ENCODE assay signal across 10 mouse cellular contexts in the genomic region with DNA sequence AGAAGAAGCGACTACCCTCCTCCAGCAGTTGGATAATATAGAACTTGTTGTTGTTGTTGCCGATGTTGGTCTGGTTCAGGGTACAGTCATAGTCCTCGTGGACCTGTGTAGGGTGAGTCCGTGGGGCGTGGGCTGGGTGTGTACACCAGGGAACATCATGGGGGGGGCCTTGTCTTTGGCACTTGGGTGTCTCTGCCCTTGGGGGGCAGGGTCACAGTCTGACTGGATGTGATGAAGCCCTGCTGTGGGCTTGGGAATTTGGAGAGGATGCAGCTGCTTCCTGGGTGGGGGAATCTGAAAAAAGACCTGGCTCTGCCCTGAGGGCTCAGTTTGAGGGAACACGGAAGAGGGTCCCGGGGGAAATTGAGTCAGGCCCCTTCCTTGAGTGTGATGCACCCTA. TPM values are rescaled to one million over a fixed set of nuclear protein-coding genes. Genes with fewer than 3 reads are reported as not detected.
DNase-seq lines count a peak whose midpoint lies in the region; ATAC-seq and TF ChIP-seq lines count a peak whose summit lies in the region.
"Had no signal": no experiment of that assay in that cellular context is flagged by ENCODE, and none has a peak within 500 bp of the region (broad histone marks: within the 10 kb centered on the region; RNA-seq: fewer than 3 reads in every experiment).

No protein-coding gene starts in this region.

- peak overlapping the region; percentile 61 for H3K4me3 ChIP-seq in C2C12 (ENCODE audit: insufficient read depth, poor library complexity, severe bottlenecking)

- no peaks in the 10 kb centered on the region for H3K27me3 ChIP-seq in C2C12 (ENCODE audit: control insufficient read depth, insufficient read depth, insufficient read length)

- peaks cover 48% of the 10 kb centered on the region for H3K79me2 ChIP-seq in C2C12 (ENCODE audit: control insufficient read depth, insufficient read depth)

- H3K79me3 ChIP-seq in C2C12 (ENCODE audit: low read depth) = peaks cover 18% of the 10 kb centered on the region

- H3ac ChIP-seq in C2C12 (ENCODE audit: control insufficient read depth, insufficient read length, low read depth) = peak overlapping the region; percentile 19

- H3K36me3 ChIP-seq in C2C12 (ENCODE audit: control insufficient read depth, insufficient read depth) = peaks cover 5% of the 10 kb centered on the region

- DNase-seq in layer of hippocampus, adult 9-11 months = peak; percentile 32
- no peak for DNase-seq in layer of hippocampus, adult 18-20 months (ENCODE audit: low spot score in 2 of 2)
- peak; percentile 1 for DNase-seq in T-cell, adult 2 months (ENCODE audit: low spot score)
- peak; percentile 48 for DNase-seq in gastrocnemius, postnatal 10 days
- DNase-seq in lung, adult 18-20 months = peak; percentile 44 to 64
- no peak for DNase-seq in layer of hippocampus, adult 11-12 months (ENCODE audit: low spot score)

- ATAC-seq in erythroid progenitor cell, adult 5-6 weeks (replicated peaks; ENCODE audit: low FRiP score, poor library complexity, severe bottlenecking) = no peak

- no peak for TF ChIP-seq CTCF in C2C12 (IDR thresholded peaks at IDR 0.05; ENCODE audit: control insufficient read depth, insufficient read depth, insufficient read length)

TF ChIP-seq in C2C12, 6 proteins besides CTCF, POLR2A, EP300 and RAD21:
- TF ChIP-seq MAX (IDR thresholded peaks at IDR 0.05) (no peak), CEBPB (IDR thresholded peaks at IDR 0.05; ENCODE audit: low read depth) (no peak), MYOD1 (IDR thresholded peaks at IDR 0.05; ENCODE audit: control insufficient read depth, insufficient read length, low read depth) (no peak), MYOG (IDR thresholded peaks at IDR 0.05; ENCODE audit: control insufficient read depth, extremely low read depth, insufficient read length) (no peak), FOSL1 (IDR thresholded peaks at IDR 0.05; ENCODE audit: insufficient read depth, low read length, poor library complexity, severe bottlenecking) (no peak), USF1 (IDR thresholded peaks at IDR 0.05; ENCODE audit: low read depth) (no peak)
TF ChIP-seq in C2C12: peak in this region for 0.

RNA-seq across cellular contexts. Expression of a gene that starts 0.7 kb away (rescaled TPM):
- 10 to 100 TPM; 28.5 to 29.2 TPM for total RNA-seq in layer of hippocampus, adult 18-20 months (2021)
- 109 TPM for polyA plus RNA-seq in C2C12 (2012; fragmentation: generic; extraction: Trizol)
- total RNA-seq in gastrocnemius, postnatal 10 days (2021) = 10 to 100 TPM; 17.7 to 19.4 TPM
- not detected in 2 replicates for total RNA-seq in erythroid progenitor cell, adult 5-6 weeks (2015; ENCODE audit: low replicate concordance)
- total RNA-seq in erythroid progenitor cell, adult 5-6 weeks (2017; ENCODE audit: low replicate concordance) = 1.3 and 3.9 TPM in 2 replicates

RNA-seq across cellular contexts. Expression of a gene that starts 1.7 kb away (rescaled TPM):
- total RNA-seq in layer of hippocampus, adult 18-20 months (2021) = 1 to 10 TPM; 3.8 to 5.0 TPM
- polyA plus RNA-seq in C2C12 (2012; fragmentation: generic; extraction: Trizol) = 26.8 TPM
- 10 to 100 TPM; 51.6 to 55.7 TPM for total RNA-seq in gastrocnemius, postnatal 10 days (2021)
- total RNA-seq in erythroid progenitor cell, adult 5-6 weeks (2015; ENCODE audit: low replicate concordance) = 3.2 and 4.2 TPM in 2 replicates
- 2.3 and 3.3 TPM in 2 replicates for total RNA-seq in erythroid progenitor cell, adult 5-6 weeks (2017; ENCODE audit: low replicate concordance)

RNA-seq across cellular contexts. Expression of a gene that starts 9.3 kb away (rescaled TPM):
- total RNA-seq in layer of hippocampus, adult 18-20 months (2021) = 10 to 100 TPM; 12.4 to 12.7 TPM
- polyA plus RNA-seq in C2C12 (2012; fragmentation: generic; extraction: Trizol) = 0.29 TPM
- total RNA-seq in gastrocnemius, postnatal 10 days (2021) = under 1 TPM; 0.19 to 0.52 TPM
- total RNA-seq in erythroid progenitor cell, adult 5-6 weeks (2015; ENCODE audit: low replicate concordance) = not detected in 2 replicates
- not detected in 2 replicates for total RNA-seq in erythroid progenitor cell, adult 5-6 weeks (2017; ENCODE audit: low replicate concordance)

RNA-seq across cellular contexts. Expression of a gene that starts 22.0 kb away (rescaled TPM):
- 100 to 1,000 TPM; 186 to 198 TPM for total RNA-seq in layer of hippocampus, adult 18-20 months (2021)
- polyA plus RNA-seq in C2C12 (2012; fragmentation: generic; extraction: Trizol) = 294 TPM
- 10 to 100 TPM; 54.2 to 68.2 TPM for total RNA-seq in gastrocnemius, postnatal 10 days (2021)
- 9.2 TPM in 1 of 2 replicates, not detected in the other for total RNA-seq in erythroid progenitor cell, adult 5-6 weeks (2015; ENCODE audit: low replicate concordance)
- total RNA-seq in erythroid progenitor cell, adult 5-6 weeks (2017; ENCODE audit: low replicate concordance) = not detected in 2 replicates

RNA-seq across cellular contexts. Expression of a gene that starts 24.7 kb away (rescaled TPM):
- total RNA-seq in layer of hippocampus, adult 18-20 months (2021) = not detected
- polyA plus RNA-seq in C2C12 (2012; fragmentation: generic; extraction: Trizol) = 0.08 TPM
- total RNA-seq in gastrocnemius, postnatal 10 days (2021) = not detected
- not detected in 2 replicates for total RNA-seq in erythroid progenitor cell, adult 5-6 weeks (2015; ENCODE audit: low replicate concordance)
- total RNA-seq in erythroid progenitor cell, adult 5-6 weeks (2017; ENCODE audit: low replicate concordance) = not detected in 2 replicates
- polyA plus RNA-seq: cerebellum, adult 2 months; large intestine, adult 2 months had no signal

Comparison
In these comparisons a context has a peak if more than half of its experiments do, and no peak if none do; other contexts are left out.
1. DNase-seq: peak in layer of hippocampus, adult 9-11 months (single experiment), T-cell, adult 2 months (single experiment), gastrocnemius, postnatal 10 days (single experiment) and lung, adult 18-20 months (2 of 2); none in layer of hippocampus, adult 18-20 months (0 of 2) and layer of hippocampus, adult 11-12 months (single experiment).
2. RNA of a gene that starts 1.7 kb away (total RNA-seq): 51.6 to 55.7 TPM in gastrocnemius, postnatal 10 days; 3.8 to 5.0 TPM in layer of hippocampus, adult 18-20 months and 2.3 to 4.2 TPM in erythroid progenitor cell, adult 5-6 weeks; every median in the first group is over 4 times any median in the second.
3. RNA of a gene that starts 9.3 kb away (total RNA-seq): 12.4 to 12.7 TPM in layer of hippocampus, adult 18-20 months; 0.19 to 0.52 TPM in gastrocnemius, postnatal 10 days and not detected in erythroid progenitor cell, adult 5-6 weeks; every median in the first group is over 4 times any median in the second.